Mouse (Mus musculus) CH12.LX (cell line): ENCODE measurements around the gene Cerkl. TPM values are rescaled to one million over a fixed set of nuclear protein-coding genes. Genes with fewer than 3 reads are reported as not detected.

Experiments
- DNase-seq: peaks from one replicate; pipeline ENCODE4 v3.0.0-alpha.2; 2013; ENCODE audit errors: extremely low read depth
- H3K27ac ChIP-seq: 2 replicates; pipeline ENCODE4 v1.5.1; 2012; ENCODE audit warnings: low read depth, mild to moderate bottlenecking, control low read depth, moderate library complexity; ENCODE audit not compliant: insufficient read depth
- H3K27me3 ChIP-seq: replicated peaks from 2 replicates; pipeline ENCODE3; 2012; ENCODE audit warnings: inconsistent platforms
- H3K36me3 ChIP-seq, 2 experiments: replicated peaks in 1 of 2; 2 replicates each; pipeline versions ENCODE3 to v1.6.1; 2012; ENCODE audit warnings: inconsistent platforms in 1 of 2, low read length in 1 of 2, mild to moderate bottlenecking in 1 of 2, mixed read lengths in 1 of 2, moderate library complexity in 1 of 2; ENCODE audit not compliant: control insufficient read depth in 1 of 2, insufficient read depth in 1 of 2
- H3K4me1 ChIP-seq, 2 experiments: 2 replicates each; pipeline ENCODE4 v1.6.1; 2012; ENCODE audit warnings: inconsistent platforms in 1 of 2, moderate library complexity in 1 of 2; ENCODE audit not compliant: insufficient read depth in 2 of 2, control insufficient read depth in 1 of 2
- H3K4me2 ChIP-seq: 2 replicates; pipeline ENCODE4 v1.6.1; 2012; ENCODE audit warnings: low read depth, mild to moderate bottlenecking, control low read depth; ENCODE audit not compliant: poor library complexity, insufficient read depth, severe bottlenecking
- H3K4me3 ChIP-seq, 3 experiments: fragments of 150-350 bp in 1 of 3; sonication (generic) in 1 of 3; replicated peaks in 1 of 3; 2 replicates each; pipeline versions ENCODE3 to v1.5.1; 2011 to 2012; ENCODE audit warnings: low read depth in 2 of 3, low read length in 2 of 3, mild to moderate bottlenecking in 2 of 3, moderate library complexity in 2 of 3, control low read depth in 1 of 3, improper control_type of control experiment in 1 of 3, inconsistent platforms in 1 of 3, mixed read lengths in 1 of 3; ENCODE audit not compliant: poor library complexity in 1 of 3
- H3K79me2 ChIP-seq: replicated peaks from 2 replicates; pipeline ENCODE4 v1.6.1; 2012; ENCODE audit warnings: mild to moderate bottlenecking, moderate library complexity; ENCODE audit not compliant: control insufficient read depth, poor library complexity, insufficient read depth, severe bottlenecking; ENCODE audit errors: extremely low read depth
- H3K9ac ChIP-seq: 2 replicates; pipeline ENCODE4 v1.6.1; 2012; ENCODE audit warnings: low read depth, mild to moderate bottlenecking, control low read depth, moderate library complexity; ENCODE audit not compliant: insufficient read depth
- H3K9me3 ChIP-seq: replicated peaks from 2 replicates; pipeline ENCODE3; 2012; ENCODE audit warnings: low read length, inconsistent platforms, mixed read lengths
- CHD2 ChIP-seq: IDR thresholded peaks from 2 replicates; pipeline ENCODE4 v1.6.1; 2011; ENCODE audit warnings: low read length, improper control_type of control experiment
- E2F4 ChIP-seq: IDR thresholded peaks from 2 replicates; pipeline ENCODE4 v1.6.1; 2011; ENCODE audit warnings: low read depth, low read length, improper control_type of control experiment; ENCODE audit not compliant: insufficient replicate concordance
- ELF1 ChIP-seq: IDR thresholded peaks from 2 replicates; pipeline ENCODE4 v1.6.1; 2014; ENCODE audit warnings: low read depth, mild to moderate bottlenecking, inconsistent platforms, low read length, improper control_type of control experiment
- GABPA ChIP-seq: IDR thresholded peaks from 2 replicates; pipeline ENCODE4 v1.6.1; 2012; ENCODE audit warnings: low read depth, low read length, improper control_type of control experiment, inconsistent platforms; ENCODE audit not compliant: insufficient replicate concordance
- JUN ChIP-seq: IDR thresholded peaks from 2 replicates; pipeline ENCODE4 v1.6.1; 2011; ENCODE audit warnings: low read depth, mild to moderate bottlenecking, low read length, improper control_type of control experiment, moderate library complexity; ENCODE audit not compliant: insufficient read depth
- MEF2A ChIP-seq: IDR thresholded peaks from 2 replicates; pipeline ENCODE4 v1.6.1; 2014; ENCODE audit warnings: low read depth, mild to moderate bottlenecking, inconsistent platforms, low read length, improper control_type of control experiment, borderline replicate concordance
- MXI1 ChIP-seq: IDR thresholded peaks from 2 replicates; pipeline ENCODE4 v1.6.1; 2011; ENCODE audit warnings: mild to moderate bottlenecking, low read depth, low read length, improper control_type of control experiment
- NRF1 ChIP-seq: IDR thresholded peaks from 2 replicates; pipeline ENCODE4 v1.6.1; 2014; ENCODE audit warnings: low read depth, mild to moderate bottlenecking, inconsistent platforms, low read length, improper control_type of control experiment, moderate library complexity
- PAX5 ChIP-seq: IDR thresholded peaks from 2 replicates; pipeline ENCODE4 v1.6.1; 2012; ENCODE audit warnings: low read length, inconsistent platforms, mixed read lengths
- POLR2A ChIP-seq: IDR thresholded peaks from 2 replicates; pipeline ENCODE4 v1.6.1; 2011; ENCODE audit warnings: low read depth, mild to moderate bottlenecking, improper control_type of control experiment, low read length
- RAD21 ChIP-seq: IDR thresholded peaks from 2 replicates; pipeline ENCODE4 v1.6.1; 2011; ENCODE audit warnings: low read depth, mild to moderate bottlenecking, low read length, improper control_type of control experiment, moderate library complexity
- SMC3 ChIP-seq: IDR thresholded peaks from 2 replicates; pipeline ENCODE4 v1.6.1; 2011; ENCODE audit warnings: low read depth, low read length, improper control_type of control experiment
- UBTF ChIP-seq: IDR thresholded peaks from 2 replicates; pipeline ENCODE4 v1.6.1; 2012; ENCODE audit warnings: low read depth, mild to moderate bottlenecking, inconsistent platforms, low read length, improper control_type of control experiment, moderate library complexity
- USF1 ChIP-seq: IDR thresholded peaks from 2 replicates; pipeline ENCODE4 v1.6.1; 2014; ENCODE audit warnings: low read depth, mild to moderate bottlenecking, inconsistent platforms, low read length, improper control_type of control experiment
- USF2 ChIP-seq: conservative IDR thresholded peaks from 2 replicates; pipeline ENCODE4 v1.6.1; 2011; ENCODE audit warnings: low read depth, low read length, improper control_type of control experiment
- ZKSCAN1 ChIP-seq: IDR thresholded peaks from 2 replicates; pipeline ENCODE4 v1.6.1; 2012; ENCODE audit warnings: low read depth, inconsistent platforms, low read length, improper control_type of control experiment, borderline replicate concordance
- ZNF384 ChIP-seq: IDR thresholded peaks from 2 replicates; pipeline ENCODE4 v1.6.1; 2012; ENCODE audit warnings: low read depth, low read length, improper control_type of control experiment, inconsistent platforms
- dilution Hi-C: fragments of 300-500 bp; cut with MboI; formaldehyde crosslinking; loops from 2 replicates; pipeline ENCODE4 v1.14.3; 2020; ENCODE audit warnings: low sequenced_read_pairs; ENCODE audit not compliant: extremely low pct_unique_long_range_greater_than_20kb, extremely low pct_ligation_motif_present
- in situ Hi-C: fragments of 300-500 bp; cut with MboI; formaldehyde crosslinking; loops from 3 replicates; pipeline ENCODE4 v1.14.3; 2019; ENCODE audit warnings: low sequenced_read_pairs, low pct_ligation_motif_present, low pct_unique_long_range_greater_than_20kb, mixed read lengths
- polyA plus RNA-seq: library from polyadenylated mRNA; unstranded; fragments of >175 nt; gene quantifications from 2 replicates; pipeline ENCODE4 v1.2.1, GENCODE M21; 2012; ENCODE audit warnings: low read depth; ENCODE audit not compliant: insufficient read length
- total RNA-seq, 2 experiments: library from RNA; depleted of rRNA; stranded (reverse); fragments of 300-350 nt in 1 of 2; fragments of >200 nt in 1 of 2; gene quantifications; 2 replicates each; pipeline ENCODE4 v1.2.3; 2012 to 2014

The Cerkl gene
- total and polyA plus RNA-seq, 3 experiments, result 10.9 to 19.6 (median 15.6) TPM

- Histone ChIP-seq H3K9ac (no peak overlapping the region), H3K9me3 (no peaks in the 10 kb centered on the region), H3K4me1 (no peaks in the 10 kb centered on the region), H3K27me3 (no peaks in the 10 kb centered on the region), H3K4me2 (no peak overlapping the region), H3K79me2 (no peaks in the 10 kb centered on the region), H3K27ac (no peak overlapping the region), H3K4me3 (no peak overlapping the region), H3K36me3 (no peaks in the 10 kb centered on the region)
- dilution Hi-C loops (no loop called here), in situ Hi-C loops (no loop called here)
- DNase-seq, result no peak
- TF ChIP-seq ZNF384 (no peak), USF2 (no peak), MEF2A (no peak), PAX5 (no peak), USF1 (no peak), NRF1 (no peak), ZKSCAN1 (no peak), CHD2 (no peak), GABPA (no peak), RAD21 (no peak), MXI1 (no peak), POLR2A (no peak), SMC3 (no peak), UBTF (no peak), E2F4 (no peak)
Measured at GRCm38 (mm10) chr2:79428569-79429104, 27.9 kb downstream of the Cerkl start.

- no peak for TF ChIP-seq JUN
- no peak for TF ChIP-seq ELF1
Measured at GRCm38 (mm10) chr2:79428022-79428421, 28.6 kb downstream of the Cerkl start.

More at GRCm38 (mm10) chr2:79428022-79428421, 28.6 kb downstream of the Cerkl start:
- no peak for DNase-seq
- no peak overlapping the region for H3K9ac ChIP-seq
- H3K4me2 ChIP-seq, result no peak overlapping the region
- no peaks in the 10 kb centered on the region for H3K4me1 ChIP-seq
- dilution Hi-C loops, result no loop called here
- no peaks in the 10 kb centered on the region for H3K27me3 ChIP-seq
- H3K36me3 ChIP-seq, result no peaks in the 10 kb centered on the region
- H3K79me2 ChIP-seq, result no peaks in the 10 kb centered on the region
- in situ Hi-C loops, result no loop called here
- no peak overlapping the region for H3K27ac ChIP-seq
- H3K4me3 ChIP-seq, result no peak overlapping the region
- no peaks in the 10 kb centered on the region for H3K9me3 ChIP-seq
